Mouse (Mus musculus) gonadal fat pad, adult 2 months (tissue): ENCODE measurements around the gene Ywhae. TPM values are rescaled to one million over a fixed set of nuclear protein-coding genes. Genes with fewer than 3 reads are reported as not detected.

Experiments
- DNase-seq: peaks from one replicate; pipeline ENCODE4 v3.0.0-alpha.2; 2012; ENCODE audit warnings: low read depth
- polyA plus RNA-seq: library from polyadenylated mRNA; depleted of rRNA; stranded (reverse); fragments of >200 nt; gene quantifications from 2 replicates; pipeline ENCODE4 v1.2.3, GENCODE M21; 2012; rRNA removed

Ywhae gene
- polyA plus RNA-seq, 1 experiment = 168 TPM

DNA sequence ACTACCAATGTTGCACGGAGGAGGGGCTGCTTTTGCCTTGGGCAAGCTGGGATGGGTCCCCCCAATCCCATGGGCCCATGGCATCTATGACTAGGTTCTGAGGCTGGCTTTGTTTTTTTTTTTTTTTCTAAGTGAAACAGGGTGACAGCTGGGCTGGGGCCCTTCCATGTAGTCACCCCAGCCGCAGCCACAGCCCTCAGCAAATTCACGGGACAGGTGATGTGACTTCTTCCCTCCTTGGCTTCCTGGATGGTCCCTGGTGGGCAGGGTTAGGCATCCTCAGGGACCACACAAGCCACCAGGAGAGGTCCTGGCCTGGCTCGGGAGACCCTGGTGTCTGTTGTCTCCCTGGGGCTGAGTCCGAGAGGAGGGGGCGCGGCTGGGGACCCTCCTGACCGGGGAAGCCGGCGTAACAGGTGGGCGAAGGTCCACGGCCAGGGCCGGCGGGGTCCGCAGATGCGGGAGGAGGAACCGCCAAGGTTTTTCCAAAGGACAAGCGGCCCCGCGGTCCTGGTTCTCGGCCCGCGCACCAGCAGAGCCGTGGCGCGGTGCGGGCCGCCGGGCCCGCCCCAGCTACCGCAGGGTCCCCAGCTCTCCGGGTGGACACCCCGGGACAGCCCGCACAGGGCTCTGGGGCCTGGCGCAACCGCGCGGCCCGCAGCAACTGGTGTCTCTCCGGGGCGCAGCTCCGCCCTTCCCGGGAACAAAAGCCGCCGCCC is 62.1 kb downstream of the Ywhae start:
- DNase-seq = no peak

DNA sequence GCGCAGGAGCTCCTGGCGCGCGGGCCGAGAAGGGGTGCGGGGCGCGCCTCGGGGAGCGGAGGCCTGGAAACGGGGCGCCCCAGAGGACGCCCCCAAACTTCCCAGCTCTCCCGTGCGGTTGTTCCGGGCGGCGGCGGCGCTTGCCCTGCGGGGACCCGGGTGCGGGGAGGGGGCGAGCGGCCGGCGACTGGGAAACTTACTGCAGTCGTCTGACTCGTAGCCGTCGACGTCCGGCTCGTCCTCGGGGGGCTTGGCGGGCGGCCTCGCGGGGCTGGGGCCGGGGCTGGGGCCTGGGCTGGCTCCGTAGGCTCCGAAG is 62.6 kb downstream of the Ywhae start:
- no peak for DNase-seq

DNA sequence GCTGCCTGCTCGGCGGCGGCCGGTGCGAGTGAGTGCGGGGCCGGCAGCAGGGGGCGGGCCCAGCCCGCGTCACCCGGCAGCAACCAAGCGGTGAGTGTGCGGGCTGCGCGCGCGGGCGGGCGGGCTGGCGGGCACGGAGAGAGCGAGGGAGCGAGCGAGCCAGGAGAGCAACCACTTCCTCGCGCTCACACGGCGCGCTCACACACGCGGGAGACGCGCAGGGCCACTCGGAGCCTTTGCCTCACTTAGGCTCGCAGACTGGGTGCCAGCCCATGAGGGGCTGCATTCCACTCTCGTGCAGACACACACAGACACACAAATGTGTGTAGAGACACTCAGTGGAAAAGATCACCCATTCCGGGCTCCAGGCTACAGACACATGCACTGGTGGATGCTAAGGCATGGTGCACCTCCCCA is 63.4 kb downstream of the Ywhae start, which contains the start of gene Doc2b:
Gene Doc2b (minus strand): TSS at position 21 of the 417 bp plus-strand sequence.
- no peak for DNase-seq

DNA sequence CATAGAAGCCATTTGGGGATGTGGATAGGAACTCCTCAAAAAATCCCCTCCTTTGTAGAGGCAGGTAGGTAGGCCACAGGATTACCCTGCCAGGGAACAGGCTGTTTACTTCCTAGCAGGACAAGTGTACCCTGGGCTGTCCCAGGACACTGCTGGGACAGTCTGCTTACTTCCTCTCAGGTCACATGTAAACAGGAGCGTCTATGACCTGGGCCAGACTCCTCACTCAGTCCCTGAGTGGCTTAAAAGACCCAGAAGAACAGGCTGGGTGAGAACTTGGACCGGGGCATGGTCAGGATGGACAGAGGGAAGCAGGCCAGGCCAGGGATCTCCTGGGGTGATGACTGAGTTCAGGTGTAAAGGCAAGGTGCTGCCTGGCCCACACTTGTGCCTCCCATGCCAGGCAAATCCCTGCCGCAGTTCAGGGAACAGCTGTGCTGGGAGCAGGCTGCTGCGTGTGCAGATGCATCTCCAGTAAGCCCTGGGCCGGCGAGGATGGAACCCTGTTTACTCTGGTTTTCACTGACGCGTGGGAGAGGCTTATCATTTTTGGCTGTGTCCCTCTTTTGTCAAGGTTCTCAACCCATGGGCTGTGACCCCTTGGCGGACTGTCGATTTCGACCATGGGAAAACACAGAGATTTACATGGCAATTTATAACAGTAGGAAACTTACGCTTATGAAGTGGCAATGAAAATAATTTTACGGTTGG is 64.0 kb downstream of the Ywhae start:
- DNase-seq = no peak

DNA sequence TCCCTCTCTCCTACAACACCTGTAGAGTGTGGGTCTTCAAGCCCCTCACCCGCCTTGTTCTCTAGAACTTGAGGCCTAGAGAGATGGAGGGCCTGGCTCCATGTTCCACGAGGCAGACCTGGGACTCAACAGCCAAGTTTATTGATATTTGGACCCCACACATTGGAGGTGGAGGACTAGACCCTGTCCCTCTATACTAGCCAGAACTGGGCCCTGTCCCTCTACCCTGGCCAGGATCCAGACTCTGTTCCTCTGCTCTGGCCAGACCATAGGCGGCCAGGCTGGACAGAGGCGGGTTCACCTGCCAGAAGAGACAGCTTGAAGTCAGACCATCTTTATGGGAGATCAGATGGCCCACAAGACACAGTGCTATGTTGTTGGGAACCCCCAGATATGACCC is 68.7 kb downstream of the Ywhae start:
- DNase-seq = no peak

DNA sequence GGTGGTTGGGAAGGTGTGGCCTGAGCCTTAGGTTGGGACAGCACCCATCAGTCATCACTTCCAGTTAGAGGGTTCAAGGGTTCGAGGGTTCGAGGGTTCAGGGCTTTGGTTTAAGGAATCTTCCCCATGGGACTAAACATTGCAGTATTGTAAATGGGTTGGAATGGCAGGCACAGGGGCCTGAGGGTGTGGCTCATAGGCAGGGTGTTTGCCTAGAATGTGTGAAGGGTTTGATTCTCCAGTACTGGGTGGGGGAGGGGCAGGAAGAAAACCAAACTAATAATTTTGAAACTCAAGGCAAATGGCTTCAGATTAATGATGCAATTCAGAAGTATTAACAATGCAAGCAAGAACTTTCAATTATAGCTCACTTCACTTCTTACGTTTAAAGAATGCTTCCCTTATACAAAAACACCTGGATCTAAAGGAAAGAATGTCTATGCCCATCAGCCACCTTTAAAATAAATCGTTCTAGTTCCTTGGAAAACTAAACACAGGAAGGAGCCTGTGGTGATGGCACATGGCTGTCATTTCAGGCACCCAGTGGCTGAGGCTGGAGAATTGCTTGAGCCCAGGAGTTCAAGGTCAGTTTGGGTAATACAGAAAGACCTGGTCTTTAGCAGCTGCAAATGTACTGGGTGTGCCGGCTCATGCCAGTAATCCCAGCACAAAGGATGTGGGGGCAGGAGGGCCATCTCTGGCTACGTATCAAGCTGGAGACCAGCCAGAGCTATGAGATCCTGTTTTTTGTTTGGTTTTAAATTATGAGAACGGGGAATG is 69.3 kb downstream of the Ywhae start:
- DNase-seq = no peak

DNA sequence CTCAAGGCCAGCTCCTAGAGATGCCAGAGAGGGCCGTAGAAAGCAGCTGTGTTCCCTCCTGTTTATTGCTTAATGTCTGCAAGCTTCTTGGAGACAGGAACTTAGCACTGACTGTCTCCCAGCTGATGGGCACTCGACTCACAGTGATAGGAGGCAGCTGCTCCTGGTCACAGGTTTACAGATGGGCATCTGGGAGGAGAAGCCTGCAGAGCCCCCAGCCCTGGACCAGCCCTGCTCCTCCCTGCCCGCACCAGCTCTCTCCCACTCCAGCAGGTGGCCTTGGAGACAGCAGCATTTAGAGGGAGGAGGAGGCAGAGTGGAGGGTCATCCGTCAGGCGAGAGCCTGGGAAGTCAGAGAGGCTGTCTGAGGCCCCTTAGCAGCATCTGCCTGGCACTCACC is 74.8 kb downstream of the Ywhae start:
- DNase-seq = no peak

DNA sequence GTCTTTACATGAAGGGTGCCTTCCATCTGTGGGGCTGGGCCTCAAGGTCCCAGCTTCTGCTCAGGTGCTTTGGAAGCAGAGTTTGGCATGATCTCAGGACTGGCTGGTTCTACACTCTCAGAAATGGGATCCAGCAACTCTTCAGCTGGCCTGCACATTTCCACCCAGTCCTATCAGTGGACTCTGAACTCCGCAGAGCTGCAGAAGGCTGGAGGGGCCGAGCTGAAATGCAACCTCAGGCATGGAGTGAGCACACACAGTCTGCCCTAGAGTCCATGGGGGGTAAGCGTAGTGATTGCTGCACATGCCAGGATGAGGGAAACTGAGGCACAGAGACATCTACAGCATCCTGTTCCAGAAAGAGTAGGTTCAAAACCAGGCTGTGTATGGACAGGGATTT is 77.9 kb downstream of the Ywhae start:
- no peak for DNase-seq

DNA sequence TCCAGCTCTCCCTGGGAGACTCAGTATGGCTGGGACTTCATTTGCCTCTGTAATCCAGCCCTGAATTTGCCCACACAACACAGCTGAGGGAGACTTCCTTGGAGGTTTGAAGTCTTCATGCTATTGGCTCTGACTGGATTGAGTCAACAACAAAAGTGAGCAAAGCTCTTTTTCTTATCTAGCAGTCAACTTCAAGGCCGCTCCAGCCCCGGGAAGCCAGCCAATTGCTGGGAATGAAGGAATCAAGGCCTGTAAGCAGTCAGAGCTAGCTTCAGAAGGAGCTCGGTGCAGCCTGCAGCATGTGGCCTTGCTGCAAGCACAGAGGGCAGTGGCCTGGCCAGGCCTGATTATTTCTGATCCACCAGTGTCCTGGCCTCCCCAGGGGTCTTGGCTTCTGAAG is 79.2 kb downstream of the Ywhae start:
- DNase-seq = no peak

DNA sequence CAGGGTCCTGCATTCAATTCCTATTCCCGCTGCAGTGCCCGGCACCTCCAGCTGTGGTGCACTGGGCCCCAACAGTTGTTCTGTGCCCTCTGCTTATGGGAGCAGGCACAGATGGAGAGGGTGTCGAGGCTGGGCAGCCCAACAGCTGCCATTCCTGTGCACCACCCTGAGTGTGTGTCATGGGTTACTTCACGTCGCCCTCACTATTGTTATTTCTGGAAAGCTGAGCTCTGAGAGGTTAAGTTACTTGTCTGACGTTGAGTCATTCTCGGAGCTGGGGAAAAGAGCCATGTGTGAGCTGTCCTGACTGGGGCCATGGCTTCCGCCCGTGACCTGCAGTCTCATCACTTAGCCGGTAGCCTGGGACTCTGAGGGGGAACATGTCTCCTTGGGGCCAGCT is 80.4 kb downstream of the Ywhae start:
- DNase-seq = no peak

Other genes with a start within 250 kb of the Ywhae start
- gene Prpf8, start 246.1 kb upstream of the Ywhae start, polyA plus RNA-seq = 83.6 and 93.7 TPM in 2 replicates
- gene Rilp, start 222.8 kb upstream of the Ywhae start, polyA plus RNA-seq = 6.5 and 7.1 TPM in 2 replicates
- 9.9 and 14.5 TPM in 2 replicates for gene Scarf1, start 219.3 kb upstream of the Ywhae start, polyA plus RNA-seq
- 18.5 and 23.8 TPM in 2 replicates for gene Slc43a2, start 201.2 kb upstream of the Ywhae start, polyA plus RNA-seq
- gene Pitpna, start 144.8 kb upstream of the Ywhae start, polyA plus RNA-seq = 45.9 and 48.4 TPM in 2 replicates
- gene Inpp5k, start 101.9 kb upstream of the Ywhae start, polyA plus RNA-seq = 55.2 and 63.6 TPM in 2 replicates
- gene Myo1c, start 82.4 kb upstream of the Ywhae start, polyA plus RNA-seq = 125 and 152 TPM in 2 replicates
- 43.0 and 44.3 TPM in 2 replicates for gene Crk, start 53.6 kb upstream of the Ywhae start, polyA plus RNA-seq
- 1.4 and 1.6 TPM in 2 replicates for gene Doc2b, start 63.2 kb downstream of the Ywhae start, polyA plus RNA-seq
- gene Rph3al, start 205.6 kb downstream of the Ywhae start, polyA plus RNA-seq = 5.7 and 6.5 TPM in 2 replicates